8 mouse cellular contexts compared by ENCODE assay signal in genomic region chr8:104394801-104395702, GRCm38 (mm10). TPM values are rescaled to one million over a fixed set of nuclear protein-coding genes. Genes with fewer than 3 reads are reported as not detected.
DNase-seq lines count a peak whose midpoint lies in the region; ATAC-seq and TF ChIP-seq lines count a peak whose summit lies in the region.

No protein-coding gene starts in this region.

- H3K4me2 ChIP-seq in heart, embryonic 15.5 days = peak overlapping the region; percentile 85
- H3K4me2 ChIP-seq in kidney, postnatal 0 days (ENCODE audit: low read length) = peak overlapping the region; percentile 97
- peak overlapping the region; percentile 95 for H3K4me2 ChIP-seq in neural tube, embryonic 13.5 days

- peak overlapping the region; percentile 87 for H3K27ac ChIP-seq in heart, embryonic 15.5 days
- H3K27ac ChIP-seq in kidney, postnatal 0 days = peak overlapping the region; percentile 85
- peak overlapping the region; percentile 79 for H3K27ac ChIP-seq in neural tube, embryonic 13.5 days (replicated peaks)

- peak; percentile 67 for ATAC-seq in heart, embryonic 15.5 days (replicated peaks; ENCODE audit: insufficient number of reproducible peaks, insufficient read depth, low FRiP score, low read depth)
- ATAC-seq in kidney, postnatal 0 days (replicated peaks; ENCODE audit: low FRiP score, low read depth) = peak; percentile 85
- peak; percentile 83 for ATAC-seq in neural tube, embryonic 13.5 days (ENCODE audit: low read depth)

- H3K4me1 ChIP-seq in heart, embryonic 15.5 days (replicated peaks) = peaks cover 21% of the 10 kb centered on the region
- peaks cover 9% of the 10 kb centered on the region for H3K4me1 ChIP-seq in kidney, postnatal 0 days (replicated peaks; ENCODE audit: insufficient read depth, low read length)
- 0 out of 2 replicates have a peak, but pooled peaks cover 2% of the 10 kb centered on the region for H3K4me1 ChIP-seq in lung, adult 2 months (ENCODE audit: control insufficient read depth, insufficient read depth, low read length)
- H3K4me1 ChIP-seq in neural tube, embryonic 13.5 days (replicated peaks) = peaks cover 23% of the 10 kb centered on the region

- H3K9me3 ChIP-seq in heart, embryonic 15.5 days (replicated peaks) = no peaks in the 10 kb centered on the region
- no peaks in the 10 kb centered on the region; the same call in 1 of the 2 replicates for H3K9me3 ChIP-seq in kidney, postnatal 0 days (replicated peaks; ENCODE audit: low read length)
- H3K9me3 ChIP-seq in neural tube, embryonic 13.5 days = peaks cover 6% of the 10 kb centered on the region; the same call in 1 of the 2 replicates

- H3K9ac ChIP-seq in heart, embryonic 15.5 days = peak overlapping the region; percentile 97
- H3K9ac ChIP-seq in kidney, postnatal 0 days (ENCODE audit: low read depth, low read length) = peak overlapping the region; percentile 89
- peak overlapping the region; percentile 89 for H3K9ac ChIP-seq in neural tube, embryonic 13.5 days

- TF ChIP-seq POLR2A in lung, adult 2 months (IDR thresholded peaks at IDR 0.05; ENCODE audit: borderline replicate concordance, extremely low read depth, low read depth, low read length) = no peak

- TF ChIP-seq CTCF in kidney, postnatal 0 days (IDR thresholded peaks at IDR 0.05; ENCODE audit: low read depth) = no peak
- no peak for TF ChIP-seq CTCF in lung, adult 2 months (IDR thresholded peaks at IDR 0.05; ENCODE audit: insufficient read depth, low read length)

- H3K36me3 ChIP-seq in heart, embryonic 15.5 days = no peaks in the 10 kb centered on the region
- H3K36me3 ChIP-seq in kidney, postnatal 0 days (ENCODE audit: insufficient read depth, low read length) = no peaks in the 10 kb centered on the region
- H3K36me3 ChIP-seq in neural tube, embryonic 13.5 days = no peaks in the 10 kb centered on the region

- WGBS in heart, embryonic 15.5 days = under 1% methylated on average over 78 of the region's 82 CpGs
- under 1% methylated on average over 61 of the region's 82 CpGs for WGBS in kidney, postnatal 0 days
- under 1% methylated on average over 81 of the region's 82 CpGs for WGBS in lung, adult 2 months
- 1% methylated on average over 63 of the region's 82 CpGs for WGBS in neural tube, embryonic 13.5 days

- H3K4me3 ChIP-seq in heart, embryonic 15.5 days = peak overlapping the region; percentile 90
- peak overlapping the region; percentile 87 for H3K4me3 ChIP-seq in kidney, postnatal 0 days (replicated peaks; ENCODE audit: low read depth, low read length)
- peak overlapping the region; percentile 71 for H3K4me3 ChIP-seq in lung, adult 2 months (replicated peaks; ENCODE audit: extremely low read depth, low read depth, low read length)
- peak overlapping the region; percentile 85 for H3K4me3 ChIP-seq in neural tube, embryonic 13.5 days

- no peaks in the 10 kb centered on the region for H3K27me3 ChIP-seq in heart, embryonic 15.5 days
- no peaks in the 10 kb centered on the region for H3K27me3 ChIP-seq in kidney, postnatal 0 days (ENCODE audit: insufficient read depth, low read length)
- no peaks in the 10 kb centered on the region for H3K27me3 ChIP-seq in neural tube, embryonic 13.5 days

- DNase-seq in B cell, adult 2 months = peak; percentile 34 to 42
- DNase-seq in T-cell, adult 2 months (ENCODE audit: low spot score) = peak; percentile 14
- DNase-seq in embryo, embryonic 10.5 days (ENCODE audit: low spot score) = peak; percentile 52
- peak; percentile 27 for DNase-seq in kidney, postnatal 0 days (ENCODE audit: low spot score)
- peak; percentile 54 for DNase-seq in lung, adult 2 months
- peak; percentile 51 for DNase-seq in thymus, postnatal 4 days

RNA-seq across cellular contexts. Expression of gene Cmtm4, which starts 0.6 kb away (rescaled TPM):
- polyA plus RNA-seq in heart, embryonic 15.5 days (2015; fragmentation: Nextera tagmentation; extraction: Ambion mirVana) = 1.3 and 1.5 TPM in 2 replicates
- 4.5 and 4.7 TPM in 2 replicates for polyA plus RNA-seq in kidney, postnatal 0 days (2015; fragmentation: Nextera tagmentation; extraction: Ambion mirVana)
- polyA plus RNA-seq in lung, adult 2 months (2012; rRNA removed) = 14.9 and 22.4 TPM in 2 replicates
- 1.6 and 1.9 TPM in 2 replicates for polyA plus RNA-seq in neural tube, embryonic 13.5 days (2015; fragmentation: Nextera tagmentation; extraction: Ambion mirVana)

RNA-seq across cellular contexts. Expression of gene Dync1li2, which starts 47.8 kb away (rescaled TPM):
- 50.4 and 52.4 TPM in 2 replicates for polyA plus RNA-seq in heart, embryonic 15.5 days (2015; fragmentation: Nextera tagmentation; extraction: Ambion mirVana)
- polyA plus RNA-seq in kidney, postnatal 0 days (2015; fragmentation: Nextera tagmentation; extraction: Ambion mirVana) = 34.4 and 37.5 TPM in 2 replicates
- polyA plus RNA-seq in lung, adult 2 months (2012; rRNA removed) = 20.2 and 32.1 TPM in 2 replicates
- polyA plus RNA-seq in neural tube, embryonic 13.5 days (2015; fragmentation: Nextera tagmentation; extraction: Ambion mirVana) = 95.5 and 104 TPM in 2 replicates

RNA-seq across cellular contexts. Expression of gene Cmtm3, which starts 55.8 kb away (rescaled TPM):
- 82.3 and 90.3 TPM in 2 replicates for polyA plus RNA-seq in heart, embryonic 15.5 days (2015; fragmentation: Nextera tagmentation; extraction: Ambion mirVana)
- 125 and 132 TPM in 2 replicates for polyA plus RNA-seq in kidney, postnatal 0 days (2015; fragmentation: Nextera tagmentation; extraction: Ambion mirVana)
- polyA plus RNA-seq in lung, adult 2 months (2012; rRNA removed) = 154 and 173 TPM in 2 replicates
- polyA plus RNA-seq in neural tube, embryonic 13.5 days (2015; fragmentation: Nextera tagmentation; extraction: Ambion mirVana) = 54.3 and 60.0 TPM in 2 replicates

Comparison
In these comparisons a context has a peak if more than half of its experiments do, and no peak if none do; other contexts are left out.
1. Peak in every context shown above with its lines: DNase-seq, ATAC-seq, H3K4me3 ChIP-seq and H3K27ac ChIP-seq.